Mouse (Mus musculus) left cerebral cortex, postnatal 25 days (tissue): ENCODE measurements around the gene Cyp1a1. TPM values are rescaled to one million over a fixed set of nuclear protein-coding genes. Genes with fewer than 3 reads are reported as not detected.

ENCODE experiments used
- DNase-seq, 2 experiments: peaks; one replicate each; pipeline ENCODE4 v3.0.0; 2022; ENCODE audit warnings: low spot score in 2 of 2, mixed read lengths in 1 of 2
- intact Hi-C: fragments of 180-260 bp; cut with DNase I; formaldehyde crosslinking; loops from one replicate; pipeline ENCODE4 v1.15.1; 2025
- total RNA-seq, 2 experiments: library from RNA; stranded (reverse); gene quantifications; 2 replicates each; pipeline ENCODE4 v1.2.3; 2021

Cyp1a1 gene
- total RNA-seq, 2 experiments from 2014 or later, result 0.14 TPM; not detected in 1

- DNase-seq, result no peak
- intact Hi-C loops, result no loop called here
Observed at GRCm38 (mm10) chr9:57747067-57747466, 59.3 kb downstream of the Cyp1a1 start.

GRCm38 (mm10) chr9:57748137-57748536 lies 60.4 kb downstream of the Cyp1a1 start:
- no peak for DNase-seq

GRCm38 (mm10) chr9:57748831-57749230 lies 61.1 kb downstream of the Cyp1a1 start:
- intact Hi-C loops, result no loop called here
- no peak for DNase-seq

More at GRCm38 (mm10) chr9:57748137-57748536, 60.4 kb downstream of the Cyp1a1 start:
- intact Hi-C loops, result no loop called here

- intact Hi-C loops, result no loop called here
- no peak for DNase-seq
Observed at GRCm38 (mm10) chr9:57750901-57751300, 63.2 kb downstream of the Cyp1a1 start.

Other genes starting within 250 kb of the Cyp1a1 start
- 10 to 100 TPM; 15.5 to 16.5 TPM for gene Ppcdc, start 247.8 kb upstream of the Cyp1a1 start, total RNA-seq
- gene Scamp5, start 219.9 kb upstream of the Cyp1a1 start, total RNA-seq, result 100 to 1,000 TPM; 403 to 415 TPM
- 10 to 100 TPM; 15.6 to 16.1 TPM for gene Rpp25, start 183.9 kb upstream of the Cyp1a1 start, total RNA-seq
- gene Cox5a, start 166.7 kb upstream of the Cyp1a1 start, total RNA-seq, result 100 to 1,000 TPM; 423 to 447 TPM
- gene Fam219b, start 150.4 kb upstream of the Cyp1a1 start, total RNA-seq, result 10 to 100 TPM; 20.6 to 23.5 TPM
- 10 to 100 TPM; 68.9 to 74.9 TPM for gene Mpi, start 135.2 kb upstream of the Cyp1a1 start, total RNA-seq
- 10 to 100 TPM; 22.5 to 25.6 TPM for gene Scamp2, start 127.0 kb upstream of the Cyp1a1 start, total RNA-seq
- gene Ulk3, start 98.5 kb upstream of the Cyp1a1 start, total RNA-seq, result 10 to 100 TPM; 25.5 to 34.4 TPM
- 10 to 100 TPM; 11.0 to 17.4 TPM for gene Cplx3, start 81.6 kb upstream of the Cyp1a1 start, total RNA-seq
- not detected for gene Lman1l, start 67.2 kb upstream of the Cyp1a1 start, total RNA-seq
- gene Csk, start 34.3 kb upstream of the Cyp1a1 start, total RNA-seq, result 10 to 100 TPM; 35.8 to 37.8 TPM
- not detected for gene Cyp1a2, start 4.2 kb upstream of the Cyp1a1 start, total RNA-seq
- 10 to 100 TPM; 12.9 to 13.5 TPM for gene Edc3, start 20.6 kb downstream of the Cyp1a1 start, total RNA-seq
- gene Clk3, start 77.9 kb downstream of the Cyp1a1 start, total RNA-seq, result 10 to 100 TPM; 75.3 to 76.6 TPM
- gene Arid3b, start 148.9 kb downstream of the Cyp1a1 start, total RNA-seq, result 10 to 100 TPM in 1 of 2 experiments, 1 to 10 TPM in 1; 8.7 to 10.7 TPM
- gene Ubl7, start 223.1 kb downstream of the Cyp1a1 start, total RNA-seq, result 100 to 1,000 TPM; 103 to 113 TPM